Mouse (Mus musculus) midbrain, embryonic 16.5 days (tissue): ENCODE measurements around the gene Gucy2c. TPM values are rescaled to one million over a fixed set of nuclear protein-coding genes. Genes with fewer than 3 reads are reported as not detected.

Source experiments
- ATAC-seq: fragments of 200-750 bp; cut with Nextera tagmentation; 2 replicates; pipeline ENCODE4 v1.8.0; 2017; ENCODE audit warnings: moderate TSS enrichment
- H3K27ac ChIP-seq: fragments of 300-500 bp; sonication (generic); 2 replicates; pipeline ENCODE4 v1.5.1; 2014; ENCODE audit warnings: mild to moderate bottlenecking, low read length, mixed read lengths
- H3K27me3 ChIP-seq: fragments of 300-500 bp; sonication (generic); 2 replicates; pipeline ENCODE4 v1.6.1; 2014; ENCODE audit warnings: low read depth, low read length, mixed read lengths; ENCODE audit not compliant: control insufficient read depth, insufficient read depth
- H3K36me3 ChIP-seq: fragments of 300-500 bp; sonication (generic); 2 replicates; pipeline ENCODE4 v1.6.1; 2014; ENCODE audit warnings: mild to moderate bottlenecking, low read length, moderate library complexity, mixed read lengths; ENCODE audit not compliant: control insufficient read depth, insufficient read depth
- H3K4me1 ChIP-seq: fragments of 300-500 bp; sonication (generic); 2 replicates; pipeline ENCODE4 v1.6.1; 2014; ENCODE audit warnings: mild to moderate bottlenecking, low read length, mixed read lengths; ENCODE audit not compliant: control insufficient read depth, insufficient read depth
- H3K4me2 ChIP-seq: fragments of 300-500 bp; sonication (generic); 2 replicates; pipeline ENCODE4 v1.6.1; 2014; ENCODE audit warnings: mild to moderate bottlenecking, low read length, mixed read lengths
- H3K4me3 ChIP-seq: fragments of 300-500 bp; sonication (generic); 2 replicates; pipeline ENCODE4 v1.5.1; 2014; ENCODE audit warnings: low read depth, mild to moderate bottlenecking, low read length, moderate library complexity, mixed read lengths
- H3K9ac ChIP-seq: fragments of 300-500 bp; sonication (generic); 2 replicates; pipeline ENCODE4 v1.6.1; 2014; ENCODE audit warnings: low read depth, low read length, mixed read lengths
- H3K9me3 ChIP-seq: fragments of 300-500 bp; sonication (generic); replicated peaks from 2 replicates; pipeline ENCODE4 v1.6.1; 2014; ENCODE audit warnings: mild to moderate bottlenecking, low read length, mixed read lengths; ENCODE audit not compliant: control insufficient read depth, poor library complexity, severe bottlenecking
- WGBS: fragments of 180-500 bp; shearing (Covaris S2); extraction: QIAGEN DNeasy Blood & Tissue Kit; methylation state at CpG from one replicate; pipeline ENCODE4 v1.1.7; 2014; 5-methylcytosine and 5-hydroxymethylcytosine counted together
- polyA plus RNA-seq: library from polyadenylated mRNA; unstranded; fragments of >200 nt; fragmentation: Nextera tagmentation; extraction: Ambion mirVana; gene quantifications from 2 replicates; pipeline ENCODE4 v1.2.1, GENCODE M21; 2015

Gucy2c gene
- polyA plus RNA-seq, 1 experiment from 2014 or later: 0.69 TPM

- no peaks in the 10 kb centered on the region for H3K4me1 ChIP-seq
- no peak overlapping the region for H3K9ac ChIP-seq
- WGBS: 69% methylated on average over 7 of the region's 7 CpGs
- no peaks in the 10 kb centered on the region for H3K27me3 ChIP-seq
- no peak overlapping the region for H3K27ac ChIP-seq
- no peak overlapping the region for H3K4me2 ChIP-seq
- H3K36me3 ChIP-seq: no peaks in the 10 kb centered on the region
- ATAC-seq: no peak
- H3K9me3 ChIP-seq: peaks cover 2% of the 10 kb centered on the region; the same call in 1 of the 2 replicates
- H3K4me3 ChIP-seq: no peak overlapping the region
These were observed 109.1 kb downstream of the Gucy2c start for GRCm38 (mm10) chr6:136672467-136672866.

- H3K4me2 ChIP-seq: no peak overlapping the region
- H3K27me3 ChIP-seq: no peaks in the 10 kb centered on the region
- no peaks in the 10 kb centered on the region for H3K36me3 ChIP-seq
- no peak overlapping the region for H3K9ac ChIP-seq
- H3K4me1 ChIP-seq: no peaks in the 10 kb centered on the region
- ATAC-seq: no peak
- no peak overlapping the region for H3K27ac ChIP-seq
- no peak overlapping the region for H3K4me3 ChIP-seq
- H3K9me3 ChIP-seq: no peaks in the 10 kb centered on the region
- WGBS: 41% methylated on average over 5 of the region's 5 CpGs
These were observed 112.3 kb downstream of the Gucy2c start for GRCm38 (mm10) chr6:136669274-136669673.

GRCm38 (mm10) chr6:136668266-136668986 is 113.1 kb downstream of the Gucy2c start:
- no peak for ATAC-seq
- Histone ChIP-seq H3K27ac (no peak overlapping the region), H3K9ac (no peak overlapping the region), H3K36me3 (no peaks in the 10 kb centered on the region), H3K9me3 (no peaks in the 10 kb centered on the region), H3K27me3 (no peaks in the 10 kb centered on the region), H3K4me1 (no peaks in the 10 kb centered on the region), H3K4me2 (no peak overlapping the region), H3K4me3 (no peak overlapping the region)
- 66% methylated on average over 14 of the region's 14 CpGs for WGBS

- H3K9me3 ChIP-seq: no peaks in the 10 kb centered on the region
These were observed 119.5 kb downstream of the Gucy2c start for GRCm38 (mm10) chr6:136662063-136662462.

GRCm38 (mm10) chr6:136661706-136662016 is 119.9 kb downstream of the Gucy2c start, which contains the start of gene Plbd1:
Gene Plbd1, minus strand, starts transcription at chr6:136661928.
- peaks cover 12% of the 10 kb centered on the region for H3K27me3 ChIP-seq
- no peaks in the 10 kb centered on the region; the same call in 1 of the 2 replicates for H3K4me1 ChIP-seq
- peak within 1 kb of the TSS; percentile 15; the same call in 1 of the 2 replicates for H3K9ac ChIP-seq
- peak within 1 kb of the TSS; percentile 26; the same call in 1 of the 2 replicates for H3K4me3 ChIP-seq
- no peaks in the 10 kb centered on the region for H3K36me3 ChIP-seq
- ATAC-seq: no peak
- no peak within 1 kb of the TSS for H3K27ac ChIP-seq
- H3K4me2 ChIP-seq: peak within 1 kb of the TSS; percentile 45
- H3K9me3 ChIP-seq: no peaks in the 10 kb centered on the region
- under 1% methylated on average over 19 of the region's 19 CpGs for WGBS

More at GRCm38 (mm10) chr6:136662063-136662462, 119.5 kb downstream of the Gucy2c start:
- Histone ChIP-seq H3K4me1 (no peaks in the 10 kb centered on the region; the same call in 1 of the 2 replicates), H3K27me3 (peaks cover 12% of the 10 kb centered on the region), H3K4me2 (no peak overlapping the region; the same call in 1 of the 2 replicates), H3K27ac (no peak overlapping the region), H3K36me3 (no peaks in the 10 kb centered on the region), H3K9ac (no peak overlapping the region), H3K4me3 (no peak overlapping the region)
- ATAC-seq: no peak
- 26% methylated on average over 11 of the region's 11 CpGs for WGBS

DNA sequence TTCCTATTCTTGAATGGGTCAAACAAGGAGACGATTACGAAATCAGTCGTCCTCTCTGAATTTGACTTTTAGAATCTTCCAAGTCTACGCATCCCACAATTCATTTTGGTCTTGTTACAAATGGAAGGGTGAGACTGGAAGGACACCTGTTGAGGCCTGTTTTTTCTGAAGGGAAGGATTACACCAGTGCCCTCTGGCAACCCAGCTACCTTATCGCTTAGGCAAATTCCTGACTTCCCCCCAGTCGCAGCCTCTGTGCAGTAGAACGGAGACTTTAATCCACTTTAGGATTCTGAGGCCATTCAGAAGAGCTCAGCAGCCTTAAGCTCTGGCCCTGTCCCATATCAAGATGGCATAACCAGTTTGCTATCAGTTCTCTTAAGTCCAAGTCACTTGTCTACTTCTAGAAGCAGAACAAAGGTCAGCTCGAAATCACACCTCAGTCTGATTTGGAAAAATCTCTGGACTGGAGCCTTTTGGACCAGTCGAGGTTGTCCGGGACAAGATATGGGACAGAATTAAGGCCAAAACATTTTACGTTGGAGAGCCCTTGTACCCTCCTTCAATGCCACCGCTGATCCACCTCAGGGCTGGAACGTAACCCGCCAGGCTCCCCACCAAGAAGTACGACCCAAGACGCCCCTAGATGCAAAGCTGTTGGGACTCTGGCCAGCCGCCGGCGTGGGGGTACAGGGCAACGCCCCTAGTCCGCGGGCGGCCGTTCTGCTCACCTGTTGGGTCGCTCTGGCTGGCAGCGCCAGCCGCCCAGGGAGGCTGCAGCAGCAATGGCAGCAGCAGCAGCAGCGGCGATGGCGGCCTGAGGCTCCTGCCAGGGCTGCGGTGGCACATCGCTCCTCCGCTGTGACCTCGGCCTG is 120.5 kb downstream of the Gucy2c start:
- 14% methylated on average over 34 of the region's 34 CpGs for WGBS
- H3K9me3 ChIP-seq: no peaks in the 10 kb centered on the region
- no peaks in the 10 kb centered on the region; the same call in 1 of the 2 replicates for H3K4me1 ChIP-seq
- no peaks in the 10 kb centered on the region for H3K36me3 ChIP-seq
- peak overlapping the region; percentile 45 for H3K4me2 ChIP-seq
- peaks cover 12% of the 10 kb centered on the region for H3K27me3 ChIP-seq
- no peak for ATAC-seq
- peak overlapping the region; percentile 15; the same call in 1 of the 2 replicates for H3K9ac ChIP-seq
- no peak overlapping the region for H3K27ac ChIP-seq
- H3K4me3 ChIP-seq: peak overlapping the region; percentile 26; the same call in 1 of the 2 replicates

DNA sequence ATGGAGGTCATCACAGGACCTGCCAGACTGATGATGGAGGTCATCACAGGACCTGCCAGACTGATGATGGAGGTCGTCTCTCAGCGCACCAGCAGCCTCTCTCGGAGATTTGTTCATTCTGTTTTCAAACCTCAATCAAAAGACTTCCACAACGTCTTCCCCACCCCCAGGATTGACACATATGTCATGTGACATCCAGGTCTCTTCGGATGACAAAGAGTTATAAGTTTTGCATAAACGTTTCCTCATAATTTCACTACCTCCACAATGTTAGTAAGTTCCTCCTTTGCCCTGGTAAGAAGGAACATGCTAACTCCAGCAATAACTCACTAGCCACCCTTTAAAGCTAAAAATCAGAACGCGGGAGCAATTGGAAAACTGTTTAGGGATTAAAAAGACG is 122.3 kb downstream of the Gucy2c start:
- Histone ChIP-seq H3K9ac (no peak overlapping the region), H3K4me2 (no peak overlapping the region), H3K36me3 (no peaks in the 10 kb centered on the region), H3K27ac (no peak overlapping the region), H3K27me3 (peaks cover 12% of the 10 kb centered on the region), H3K9me3 (no peaks in the 10 kb centered on the region), H3K4me3 (no peak overlapping the region), H3K4me1 (no peaks in the 10 kb centered on the region; the same call in 1 of the 2 replicates)
- ATAC-seq: no peak
- WGBS: 92% methylated on average over 9 of the region's 9 CpGs

- ATAC-seq: no peak
- Histone ChIP-seq H3K9ac (no peak overlapping the region), H3K27me3 (peaks cover 12% of the 10 kb centered on the region), H3K4me1 (no peaks in the 10 kb centered on the region; the same call in 1 of the 2 replicates), H3K4me3 (no peak overlapping the region), H3K27ac (no peak overlapping the region), H3K36me3 (no peaks in the 10 kb centered on the region), H3K9me3 (no peaks in the 10 kb centered on the region), H3K4me2 (no peak overlapping the region)
- WGBS: 90% methylated on average over 4 of the region's 4 CpGs
These were observed 123.3 kb downstream of the Gucy2c start for GRCm38 (mm10) chr6:136658303-136658702.
